Mouse (Mus musculus): ENCODE measurements around the gene Commd1.

DNA sequence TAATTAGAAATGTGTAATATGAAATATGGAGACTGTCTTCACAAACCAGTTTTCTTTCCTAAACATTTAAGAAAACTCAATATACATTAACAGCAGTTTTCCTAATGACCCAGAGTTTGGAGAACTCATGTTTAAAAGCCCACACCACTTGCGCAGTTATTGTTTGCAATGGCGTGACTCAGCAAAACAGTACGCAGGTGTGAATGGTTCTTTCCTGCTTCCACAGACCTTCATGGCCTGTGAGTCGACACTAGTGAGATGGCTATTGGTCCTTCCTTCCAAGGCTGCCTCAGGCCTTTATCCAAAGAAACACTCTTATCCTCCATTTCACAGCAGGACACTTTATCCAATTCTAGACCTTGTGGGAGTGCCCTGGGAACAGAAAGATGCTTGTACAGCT lies 84.5 kb downstream of the Commd1 start:
- TF ChIP-seq POLR2A (IDR thresholded peaks at IDR 0.05; ENCODE audit: insufficient read depth, low read depth, low read length) (no peak), EP300 (IDR thresholded peaks at IDR 0.05; ENCODE audit: insufficient read depth, low read depth, low read length) (no peak), CTCF (IDR thresholded peaks at IDR 0.05) (no peak)
